Mouse (Mus musculus): ENCODE measurements at regions not wholly inside any gene's neighbourhood (a gene's known extent, or its start where the extent isn't known, plus 50 kb on each side); places are given as distances from the start of the nearest gene placed in this dataset.

GRCm38 (mm10) chr1:115331901-115332300 lies 352.7 kb upstream of the Cntnap5a start:
- ATAC-seq = no peak
- no peaks in the 10 kb centered on the region for H3K36me3 ChIP-seq

GRCm38 (mm10) chr1:115336317-115336716 lies 348.2 kb upstream of the Cntnap5a start:
- Histone ChIP-seq H3K9me3 (no peaks in the 10 kb centered on the region), H3K36me3 (no peaks in the 10 kb centered on the region), H3K4me2 (replicated peaks) (no peak overlapping the region), H3K9ac (no peak overlapping the region), H3K4me1 (replicated peaks) (no peaks in the 10 kb centered on the region), H3K27me3 (replicated peaks) (no peaks in the 10 kb centered on the region), H3K27ac (no peak overlapping the region), H3K4me3 (replicated peaks) (no peak overlapping the region)
- 0 out of 2 replicates have a peak, but pooled peaks have one; percentile 23 for ATAC-seq
- WGBS = 65% methylated on average over 1 of the region's 1 CpGs

More at GRCm38 (mm10) chr1:115331901-115332300, 352.7 kb upstream of the Cntnap5a start:
- H3K27ac ChIP-seq = no peak overlapping the region
- H3K4me3 ChIP-seq (replicated peaks) = no peak overlapping the region
- no peaks in the 10 kb centered on the region for H3K4me1 ChIP-seq (replicated peaks)
- no peaks in the 10 kb centered on the region for H3K27me3 ChIP-seq (replicated peaks)
- no peak overlapping the region for H3K4me2 ChIP-seq (replicated peaks)
- no peaks in the 10 kb centered on the region for H3K9me3 ChIP-seq
- no peak overlapping the region for H3K9ac ChIP-seq
